Mouse (Mus musculus) lung, embryonic 14.5 days (tissue): ENCODE results near the gene Zswim2. TPM values are rescaled to one million over a fixed set of nuclear protein-coding genes. Genes with fewer than 3 reads are reported as not detected.

ENCODE experiments used
- ATAC-seq: fragments of 200-750 bp; cut with Nextera tagmentation; 2 replicates; pipeline ENCODE4 v1.8.0; 2017; ENCODE audit warnings: mild to moderate bottlenecking, moderate TSS enrichment, moderate library complexity; ENCODE audit not compliant: insufficient read depth
- DNase-seq: peaks from one replicate; pipeline ENCODE4 v3.0.0-alpha.2; 2015
- H3K27ac ChIP-seq: fragments of 300-500 bp; sonication (generic); 2 replicates; pipeline ENCODE4 v1.5.1; 2014; ENCODE audit warnings: low read depth, mild to moderate bottlenecking, moderate library complexity
- H3K27me3 ChIP-seq: fragments of 300-500 bp; sonication (generic); 2 replicates; pipeline ENCODE4 v1.6.1; 2014; ENCODE audit warnings: low read length, control low read depth; ENCODE audit not compliant: insufficient read depth
- H3K36me3 ChIP-seq: fragments of 300-500 bp; sonication (generic); 2 replicates; pipeline ENCODE4 v1.6.1; 2014; ENCODE audit warnings: control low read depth; ENCODE audit not compliant: insufficient read depth
- H3K4me1 ChIP-seq: fragments of 300-500 bp; sonication (generic); 2 replicates; pipeline ENCODE4 v1.6.1; 2014; ENCODE audit warnings: antibody characterized with exemption, control low read depth; ENCODE audit not compliant: insufficient read depth
- H3K4me2 ChIP-seq: fragments of 300-500 bp; sonication (generic); 2 replicates; pipeline ENCODE4 v1.6.1; 2014; ENCODE audit warnings: mild to moderate bottlenecking
- H3K4me3 ChIP-seq: fragments of 300-500 bp; sonication (generic); 2 replicates; pipeline ENCODE4 v1.5.1; 2014; ENCODE audit warnings: low read depth, low read length
- H3K9ac ChIP-seq: fragments of 300-500 bp; sonication (generic); 2 replicates; pipeline ENCODE4 v1.6.1; 2014
- H3K9me3 ChIP-seq: fragments of 300-500 bp; sonication (generic); 2 replicates; pipeline ENCODE4 v1.6.1; 2016; ENCODE audit warnings: low read depth, low read length, control low read depth
- CTCF ChIP-seq: IDR thresholded peaks from 2 replicates; pipeline ENCODE4 v1.5.1; 2016; ENCODE audit warnings: antibody characterized with exemption, low read depth
- WGBS: fragments of 180-500 bp; shearing (Covaris S2); extraction: QIAGEN DNeasy Blood & Tissue Kit; methylation state at CpG from one replicate; pipeline ENCODE4 v1.1.7; 2014; 5-methylcytosine and 5-hydroxymethylcytosine counted together
- polyA plus RNA-seq: library from polyadenylated mRNA; unstranded; fragments of >200 nt; fragmentation: Nextera tagmentation; extraction: Ambion mirVana; gene quantifications from 2 replicates; pipeline ENCODE4 v1.2.1, GENCODE M21; 2014

Gene Zswim2
- polyA plus RNA-seq, 1 experiment from 2014 or later: not detected

DNA sequence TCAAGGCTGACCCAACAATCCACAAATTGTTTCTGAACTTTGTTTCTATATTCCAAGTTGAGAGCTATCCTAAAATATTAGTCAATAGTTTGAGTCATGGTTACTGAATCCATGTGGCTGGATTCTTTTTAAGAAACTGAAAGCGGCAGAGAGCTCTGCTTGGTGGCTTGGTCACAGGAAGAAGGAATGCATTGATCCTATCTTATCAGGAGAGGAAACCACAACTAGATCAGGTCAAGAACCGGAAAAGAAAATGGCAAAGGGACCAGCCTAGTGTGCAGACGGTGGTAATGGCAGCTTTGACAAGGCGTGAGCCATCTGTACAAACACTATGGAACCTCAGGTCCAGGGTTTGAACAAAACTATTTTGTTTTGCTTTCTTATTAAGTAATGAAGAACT is 764 bp upstream of the Zswim2 start:
- no peaks in the 10 kb centered on the region for H3K4me1 ChIP-seq
- H3K9me3 ChIP-seq: no peaks in the 10 kb centered on the region
- H3K27me3 ChIP-seq: no peaks in the 10 kb centered on the region
- H3K27ac ChIP-seq: no peak overlapping the region
- no peaks in the 10 kb centered on the region for H3K36me3 ChIP-seq
- ATAC-seq (no peak), DNase-seq (no peak)
- no peak overlapping the region for H3K4me2 ChIP-seq
- H3K4me3 ChIP-seq: no peak overlapping the region
- H3K9ac ChIP-seq: no peak overlapping the region
- 42% methylated on average over 4 of the region's 4 CpGs for WGBS
- no peak for TF ChIP-seq CTCF

DNA sequence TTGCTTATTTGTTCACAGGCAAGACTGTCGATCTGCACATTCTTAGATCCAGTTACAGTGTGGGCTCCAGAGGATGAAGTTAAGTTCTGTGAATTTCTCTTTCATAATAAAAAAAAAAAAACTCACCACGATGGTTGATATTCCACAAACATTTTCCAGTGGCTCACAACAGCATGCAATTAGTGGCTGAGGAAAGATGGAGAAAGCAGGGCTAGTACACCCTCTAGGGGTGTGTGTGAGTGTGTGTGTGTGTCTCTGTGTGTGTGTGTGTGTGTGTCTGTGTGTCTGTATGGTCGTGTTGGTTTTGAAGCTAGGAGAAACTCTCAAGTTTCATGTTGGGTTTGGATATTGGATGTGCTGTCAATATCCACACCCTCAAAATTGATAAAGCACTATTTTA is 350 bp upstream of the Zswim2 start:
- H3K9ac ChIP-seq: no peak overlapping the region
- H3K9me3 ChIP-seq: no peaks in the 10 kb centered on the region
- DNase-seq: no peak

DNA sequence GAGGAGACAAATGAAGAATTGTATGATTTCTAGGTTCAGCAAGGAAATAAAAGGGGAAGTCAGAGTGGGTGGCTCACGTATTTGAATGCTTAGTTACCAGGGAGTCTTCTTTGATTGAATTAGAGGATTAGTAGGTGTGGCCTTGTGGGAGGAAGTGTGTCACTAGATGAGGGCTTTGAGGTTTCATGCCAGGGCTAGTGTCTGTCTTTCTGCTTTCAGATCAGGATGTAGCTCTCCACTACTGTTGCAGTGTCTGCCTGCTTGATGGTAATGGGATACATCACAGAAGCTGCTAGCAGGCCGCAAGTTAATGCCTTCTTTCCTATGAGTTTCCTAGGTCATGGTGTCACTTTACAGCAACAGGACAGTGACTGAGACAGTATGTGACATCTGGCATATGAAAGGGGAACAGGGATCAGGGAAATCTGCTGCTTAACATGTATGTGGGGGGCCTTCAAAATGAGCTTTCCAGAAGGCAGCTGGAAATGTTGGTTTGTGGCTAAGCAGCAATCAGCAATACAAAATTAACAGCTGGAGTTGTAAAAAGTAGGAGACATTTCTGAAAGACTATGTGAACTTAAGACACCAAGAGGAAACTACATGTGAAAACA is 11.4 kb downstream of the Zswim2 start:
- ATAC-seq (no peak), DNase-seq (no peak)
- no peak overlapping the region for H3K9ac ChIP-seq
- no peak overlapping the region for H3K27ac ChIP-seq
- H3K4me3 ChIP-seq: no peak overlapping the region
- H3K9me3 ChIP-seq: no peaks in the 10 kb centered on the region
- TF ChIP-seq CTCF: no peak
- no peaks in the 10 kb centered on the region for H3K27me3 ChIP-seq
- no peaks in the 10 kb centered on the region for H3K36me3 ChIP-seq
- no peaks in the 10 kb centered on the region for H3K4me1 ChIP-seq
- 46% methylated on average over 2 of the region's 2 CpGs for WGBS
- no peak overlapping the region for H3K4me2 ChIP-seq

More for the DNA sequence above, 350 bp upstream of the Zswim2 start:
- H3K4me2 ChIP-seq: peak overlapping the region; percentile 54
- no peaks in the 10 kb centered on the region for H3K27me3 ChIP-seq
- WGBS: 41% methylated on average over 3 of the region's 3 CpGs
- no peaks in the 10 kb centered on the region for H3K36me3 ChIP-seq
- ATAC-seq: peak; percentile 31; the same call in 1 of the 2 replicates
- H3K4me3 ChIP-seq: no peak overlapping the region
- H3K27ac ChIP-seq: no peak overlapping the region
- H3K4me1 ChIP-seq: no peaks in the 10 kb centered on the region
- TF ChIP-seq CTCF: no peak

DNA sequence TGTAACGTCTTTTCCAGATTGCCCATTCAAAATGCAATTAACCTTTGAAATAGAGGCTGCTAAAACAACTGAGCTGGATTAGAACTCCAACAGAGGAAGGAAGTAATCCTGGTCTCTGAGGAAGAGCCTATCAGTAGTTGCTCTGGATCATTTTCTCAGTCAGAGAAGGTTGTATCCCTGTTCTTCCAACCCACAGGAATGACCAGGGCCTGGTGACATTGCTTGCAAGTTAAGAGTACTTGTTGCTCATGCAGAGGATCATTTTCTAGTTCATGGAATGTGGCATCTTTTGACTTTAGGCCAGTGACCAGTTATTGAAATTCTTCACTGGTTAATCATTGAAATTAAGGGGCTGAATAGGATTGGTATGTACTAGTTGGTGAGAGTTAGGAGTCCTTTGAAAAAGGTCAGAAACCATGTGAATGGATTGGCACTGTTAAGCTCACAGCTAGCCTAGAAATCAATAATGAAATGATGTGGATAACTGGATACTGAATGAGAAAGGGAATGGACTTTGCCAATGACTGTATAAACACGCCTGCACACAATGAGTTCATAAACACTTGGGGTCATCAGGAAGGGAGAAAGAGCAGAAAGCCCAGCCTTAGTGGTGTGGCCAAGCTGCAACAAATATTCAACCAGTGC is 39.0 kb downstream of the Zswim2 start:
- H3K27me3 ChIP-seq: no peaks in the 10 kb centered on the region
- H3K36me3 ChIP-seq: no peaks in the 10 kb centered on the region
- no peak overlapping the region for H3K9ac ChIP-seq
- no peak for TF ChIP-seq CTCF
- ATAC-seq (no peak), DNase-seq (no peak)
- WGBS: 67% methylated on average over 2 of the region's 2 CpGs
- H3K27ac ChIP-seq: no peak overlapping the region
- H3K9me3 ChIP-seq: no peaks in the 10 kb centered on the region
- H3K4me2 ChIP-seq: no peak overlapping the region
- no peaks in the 10 kb centered on the region for H3K4me1 ChIP-seq
- H3K4me3 ChIP-seq: no peak overlapping the region

DNA sequence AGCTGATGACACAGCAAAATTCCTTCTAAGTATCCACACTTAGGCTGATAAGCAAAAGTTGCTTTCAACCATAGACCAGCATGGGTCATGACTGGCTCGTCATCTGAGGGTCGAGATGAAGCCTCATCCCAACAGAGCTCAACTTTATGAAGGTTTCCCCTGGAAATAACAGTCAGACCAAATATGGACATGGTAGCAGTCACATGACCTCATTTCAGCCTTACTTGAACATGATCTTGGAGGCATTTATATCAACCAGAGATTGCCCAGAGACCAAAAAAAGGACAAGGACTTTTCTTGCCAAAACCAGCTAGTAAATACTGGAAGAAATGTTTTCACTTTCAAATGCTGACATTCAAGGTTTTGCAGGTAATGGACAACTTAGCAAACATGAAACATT is 47.3 kb downstream of the Zswim2 start:
- Histone ChIP-seq H3K9ac (no peak overlapping the region), H3K4me1 (no peaks in the 10 kb centered on the region), H3K4me2 (no peak overlapping the region), H3K9me3 (no peaks in the 10 kb centered on the region), H3K27ac (no peak overlapping the region), H3K36me3 (no peaks in the 10 kb centered on the region), H3K4me3 (no peak overlapping the region), H3K27me3 (no peaks in the 10 kb centered on the region)
- DNase-seq (no peak), ATAC-seq (no peak)
- TF ChIP-seq CTCF: no peak
- 85% methylated on average over 2 of the region's 2 CpGs for WGBS

GRCm38 (mm10) chr2:83883850-83884420 is 57.1 kb downstream of the Zswim2 start:
- Histone ChIP-seq H3K36me3 (no peaks in the 10 kb centered on the region), H3K27ac (no peak overlapping the region), H3K4me2 (no peak overlapping the region), H3K4me1 (no peaks in the 10 kb centered on the region), H3K9ac (no peak overlapping the region), H3K9me3 (no peaks in the 10 kb centered on the region), H3K4me3 (no peak overlapping the region), H3K27me3 (no peaks in the 10 kb centered on the region)
- 64% methylated on average over 6 of the region's 6 CpGs for WGBS
- ATAC-seq (no peak), DNase-seq (no peak)
- TF ChIP-seq CTCF: no peak

Other genes with a start within 250 kb of the Zswim2 start
- 66.8 and 77.0 TPM in 2 replicates for gene Itgav, start 216.8 kb downstream of the Zswim2 start, polyA plus RNA-seq
- 2.2 and 2.4 TPM in 2 replicates for gene Fam171b, start 128.6 kb downstream of the Zswim2 start, polyA plus RNA-seq
- not detected in 2 replicates for gene Gm13698, start 14.5 kb upstream of the Zswim2 start, polyA plus RNA-seq
- gene Gm13693, start 20.3 kb upstream of the Zswim2 start, polyA plus RNA-seq: not detected in 2 replicates
- not detected in 2 replicates for gene Gm13695, start 26.1 kb upstream of the Zswim2 start, polyA plus RNA-seq
- not detected in 2 replicates for gene Gm13696, start 31.9 kb upstream of the Zswim2 start, polyA plus RNA-seq
- not detected in 2 replicates for gene Gm13694, start 37.7 kb upstream of the Zswim2 start, polyA plus RNA-seq
- gene Gm13697, start 43.5 kb upstream of the Zswim2 start, polyA plus RNA-seq: not detected in 2 replicates
- not detected in 2 replicates for gene Gm13691, start 49.3 kb upstream of the Zswim2 start, polyA plus RNA-seq